Mouse (Mus musculus) heart, adult 18-20 months (tissue): ENCODE data around the gene Slc48a1. TPM values are rescaled to one million over a fixed set of nuclear protein-coding genes. Genes with fewer than 3 reads are reported as not detected.

ENCODE experiments used
- DNase-seq, 2 experiments: peaks; one replicate each; pipeline ENCODE4 v3.0.0; 2021 to 2022; ENCODE audit warnings: mixed read lengths in 1 of 2
- total RNA-seq, 2 experiments: library from RNA; stranded (reverse); gene quantifications; 2 replicates each; pipeline ENCODE4 v1.2.3; 2021

Slc48a1 gene
- total RNA-seq, 2 experiments from 2014 or later, result 57.9 to 69.7 TPM

DNA sequence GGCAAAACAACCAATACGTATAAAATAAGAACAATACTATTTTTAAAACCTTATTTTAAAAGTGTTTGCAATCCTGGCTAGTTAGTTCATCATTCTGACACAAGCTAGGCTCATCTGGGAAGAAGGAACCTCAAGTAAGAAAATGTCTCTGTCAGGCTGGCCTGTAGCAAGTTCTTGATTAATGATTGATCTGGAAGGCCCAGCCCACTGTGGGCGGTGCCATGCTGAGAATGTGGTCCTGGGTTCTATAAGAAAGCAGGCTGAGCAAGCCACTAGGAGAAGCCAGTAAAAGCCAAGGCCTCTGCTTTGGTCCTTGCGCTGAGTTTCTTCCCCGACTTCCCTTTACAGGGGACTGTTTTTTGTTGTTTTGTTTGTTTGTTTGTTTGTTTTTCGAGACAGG, 25.8 kb upstream of the Slc48a1 start:
- DNase-seq, result no peak

DNA sequence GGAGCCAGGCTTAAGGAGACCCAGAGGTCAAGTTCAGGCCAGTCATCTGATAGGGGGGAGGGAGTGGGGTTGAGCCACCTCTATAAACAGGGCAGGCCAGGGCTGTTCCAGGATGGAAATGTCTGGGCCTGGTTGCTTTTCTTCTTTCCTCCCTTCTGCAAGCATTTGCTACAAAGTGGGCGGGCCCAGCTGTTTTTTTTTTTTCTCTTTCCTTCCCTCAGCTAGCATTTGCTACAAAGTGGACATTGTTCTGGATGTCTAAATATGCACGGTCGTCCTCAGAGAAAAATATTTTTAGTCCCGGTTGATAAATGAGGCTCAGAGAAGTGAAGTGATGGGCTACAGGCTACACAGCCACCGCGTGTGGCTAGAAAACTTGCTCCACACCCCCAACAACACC, 23.8 kb upstream of the Slc48a1 start:
- DNase-seq, result no peak

DNA sequence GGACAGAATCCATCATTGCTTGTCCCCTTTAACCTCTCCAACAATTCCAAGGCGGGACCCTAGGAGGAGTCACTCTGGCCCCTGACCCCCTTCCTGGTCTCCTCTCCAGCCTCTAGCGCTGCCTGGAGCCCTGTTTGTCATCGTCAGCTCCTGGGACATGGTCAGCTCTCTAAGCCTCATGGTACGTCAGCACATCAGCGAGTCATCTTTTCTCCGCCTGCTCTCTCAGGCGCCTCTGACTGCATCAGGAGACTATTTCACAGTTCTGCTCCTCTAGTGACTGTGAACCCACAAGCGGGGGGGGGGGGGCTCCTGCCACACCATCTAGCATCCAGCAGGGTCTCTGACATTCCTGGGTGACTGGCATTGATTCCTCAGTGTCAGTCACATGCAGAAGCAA, 23.0 kb upstream of the Slc48a1 start:
- DNase-seq, result no peak

DNA sequence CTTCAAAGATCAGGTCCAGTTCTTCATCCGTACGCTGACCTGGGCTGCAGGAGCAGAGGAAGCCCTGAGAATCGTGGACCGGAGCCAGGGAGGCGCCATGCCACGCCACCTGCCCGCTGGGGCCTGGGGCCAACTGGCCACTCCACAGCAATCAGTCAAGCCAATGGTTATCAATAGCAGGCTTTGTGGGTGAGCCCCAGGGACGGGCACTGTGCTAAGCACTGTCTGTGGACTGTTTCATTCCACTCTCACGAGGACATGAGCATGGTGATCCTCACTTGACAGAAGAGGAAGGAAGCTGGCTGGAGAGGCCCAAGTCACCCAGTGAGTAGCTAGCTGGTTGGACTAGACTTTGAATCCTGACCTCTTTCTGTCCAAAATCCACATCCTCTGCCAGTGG, 18.3 kb upstream of the Slc48a1 start:
- no peak for DNase-seq

DNA sequence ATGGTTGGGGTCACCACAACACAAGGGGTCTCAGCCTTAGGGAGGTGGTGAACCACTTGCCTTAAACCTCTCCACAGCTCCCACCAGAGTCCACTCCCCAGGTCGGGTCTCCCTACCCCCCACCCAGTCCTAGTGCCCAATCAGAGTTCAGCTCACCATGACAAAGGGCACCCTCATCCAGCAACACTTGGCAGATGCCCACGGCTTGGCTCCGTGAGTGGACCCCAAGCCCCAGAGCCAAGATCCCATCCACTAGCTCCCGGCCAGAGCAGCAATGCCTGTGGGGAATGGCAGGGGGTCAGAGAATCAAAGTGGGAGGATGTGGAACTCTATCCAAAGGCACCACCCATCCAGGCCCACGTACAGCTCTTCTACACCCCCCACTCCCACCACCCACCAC, 17.4 kb upstream of the Slc48a1 start:
- no peak for DNase-seq

DNA sequence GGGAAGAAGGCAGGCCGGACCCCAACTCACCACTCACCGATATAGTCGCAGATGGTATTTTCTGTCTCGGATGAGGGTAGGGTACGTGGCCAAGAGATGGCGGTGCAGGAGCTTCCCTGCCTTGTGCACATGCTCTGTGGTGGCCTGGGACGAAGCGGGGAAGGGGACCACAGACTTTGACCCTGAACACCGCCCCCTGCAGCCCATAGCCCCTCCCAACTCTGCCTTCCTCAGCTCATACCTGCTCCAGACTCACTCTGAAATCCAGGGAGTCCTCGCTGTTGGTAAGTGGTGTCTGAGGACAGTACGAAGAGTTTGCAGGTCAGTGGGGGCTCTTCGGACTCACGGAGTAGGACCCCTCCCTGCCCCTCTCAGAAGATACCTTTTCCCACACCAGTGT, 16.9 kb upstream of the Slc48a1 start:
- DNase-seq, result no peak

DNA sequence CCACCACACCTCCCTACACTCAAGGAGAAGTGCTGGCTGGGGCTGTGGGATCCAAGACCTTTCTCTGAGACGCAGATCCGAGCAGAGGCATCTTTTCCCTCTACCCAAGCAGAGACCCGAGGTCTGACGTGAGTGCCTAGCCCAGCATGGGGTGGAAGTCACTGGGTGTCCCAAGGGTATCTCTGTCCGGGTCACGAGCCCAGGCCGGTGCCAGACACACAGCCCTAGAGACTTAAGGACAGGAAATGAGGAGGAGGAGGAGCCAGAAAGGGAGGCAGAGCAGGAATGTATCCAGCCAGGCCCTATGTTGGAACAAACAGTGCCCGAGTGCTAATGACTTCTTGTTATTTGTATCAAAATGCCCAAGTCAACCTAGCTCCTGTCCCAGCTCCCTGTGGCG, 15.6 kb upstream of the Slc48a1 start:
- peak; percentile 74 to 90 for DNase-seq

DNA sequence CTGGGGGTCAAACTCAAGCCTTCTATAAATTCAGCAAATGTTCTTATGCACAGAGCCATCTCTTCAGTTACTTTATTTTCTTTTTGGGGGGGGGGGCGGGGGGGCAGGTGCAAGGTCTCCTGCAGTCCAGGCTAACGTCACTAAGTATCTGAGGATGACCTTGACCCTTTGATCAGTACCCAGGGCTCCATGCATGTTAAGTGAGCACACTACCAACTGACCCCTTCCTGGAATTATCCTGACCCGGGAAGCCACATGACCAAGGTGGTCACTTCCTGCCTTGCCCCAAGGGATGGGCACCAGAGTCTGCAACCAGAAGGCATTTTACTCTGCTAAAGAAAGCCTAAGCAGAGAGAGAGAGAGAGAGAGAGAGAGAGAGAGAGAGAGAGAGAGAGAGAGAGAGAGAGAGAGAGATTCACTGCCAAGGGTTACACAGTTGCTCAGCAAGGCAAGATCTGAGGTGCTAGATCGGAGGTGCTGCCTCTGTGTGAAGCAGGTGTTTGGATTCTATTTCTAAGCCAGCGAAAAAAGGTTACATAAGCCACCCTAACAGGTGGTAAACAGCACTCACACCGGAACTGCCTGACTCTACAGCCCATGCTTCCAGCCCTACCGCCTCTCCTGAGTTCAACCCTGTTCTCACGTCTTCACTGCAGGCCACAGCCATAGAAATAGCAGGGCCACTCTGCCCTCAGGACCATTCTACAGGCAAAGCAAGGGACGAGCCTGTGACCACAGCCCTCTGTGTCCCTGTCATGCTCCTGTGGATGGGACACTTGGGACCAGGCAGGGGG, 14.9 kb upstream of the Slc48a1 start:
- no peak for DNase-seq

DNA sequence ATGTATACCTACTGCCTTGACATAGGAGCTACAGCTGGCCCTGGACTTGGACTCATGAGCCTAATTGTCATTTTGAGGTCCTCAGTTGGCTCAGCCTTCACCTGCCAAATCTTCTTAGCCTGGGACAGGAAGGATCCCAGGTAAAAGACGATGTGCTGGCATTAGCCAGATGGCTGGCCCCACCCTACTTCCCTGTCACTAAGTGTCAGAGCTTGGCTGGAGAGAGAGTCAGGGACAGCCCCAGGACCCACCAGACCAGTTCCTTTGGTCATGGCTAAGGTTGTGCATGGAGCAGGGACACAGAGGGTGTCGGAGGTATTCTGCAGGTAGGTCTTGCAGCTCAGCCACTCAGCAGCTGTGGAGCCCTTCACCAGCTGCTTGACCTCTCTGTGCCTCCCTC, 13.8 kb upstream of the Slc48a1 start:
- DNase-seq, result no peak

DNA sequence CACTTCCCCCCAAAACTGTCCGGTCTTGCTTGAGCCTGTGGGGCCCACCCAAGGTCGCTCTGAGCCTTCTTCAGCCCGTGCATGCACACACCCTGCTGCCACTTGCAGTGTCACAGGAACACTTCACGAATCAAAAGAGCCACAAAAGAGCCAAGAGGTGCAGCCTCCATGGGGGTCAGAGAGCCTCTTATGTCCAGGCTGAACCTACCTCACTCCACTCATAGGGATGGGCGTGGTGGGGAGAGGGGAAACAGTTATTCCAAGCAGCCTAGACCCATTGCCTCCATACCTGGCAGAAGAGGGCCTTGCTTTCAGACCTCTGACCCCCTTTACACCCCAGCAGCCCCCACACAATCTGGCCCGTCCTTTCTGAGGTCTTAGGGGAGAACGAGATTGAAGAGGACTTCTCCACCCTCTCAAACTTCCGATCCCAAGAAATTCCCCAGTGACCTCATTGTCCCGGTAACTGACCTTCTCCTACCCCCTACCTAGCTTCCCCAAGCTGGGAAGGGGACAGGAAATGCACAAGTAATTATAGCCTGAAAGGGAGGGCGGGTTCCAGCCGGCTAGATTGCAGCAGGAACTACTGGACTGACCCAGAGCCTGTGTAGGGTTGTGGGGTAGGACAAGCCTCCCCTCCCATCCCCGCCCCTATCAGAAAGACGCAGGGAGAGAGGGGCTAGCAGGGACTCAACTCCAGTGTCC, 13.1 kb upstream of the Slc48a1 start:
- peak in 1 of 2 experiments; percentile 82 for DNase-seq

DNA sequence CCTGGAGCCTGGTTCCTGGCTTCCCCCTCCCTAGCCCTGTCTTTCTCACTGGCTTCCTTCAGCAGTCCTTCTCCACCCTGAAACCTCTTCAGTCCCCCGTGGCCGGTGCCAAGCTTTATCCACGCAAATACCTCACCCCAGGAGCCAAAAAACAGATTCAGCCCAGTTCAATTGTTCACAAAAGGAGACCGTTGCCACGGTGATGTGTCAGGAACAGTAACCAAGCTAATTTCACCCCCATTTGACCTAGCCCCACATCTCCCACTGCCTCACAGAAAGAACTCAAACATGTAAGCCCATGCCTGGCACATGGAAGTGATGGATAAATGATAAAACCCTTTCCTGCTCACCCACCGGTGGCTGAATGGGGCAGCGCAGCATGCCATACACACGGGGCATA, 12.1 kb upstream of the Slc48a1 start:
- DNase-seq, result no peak

DNA sequence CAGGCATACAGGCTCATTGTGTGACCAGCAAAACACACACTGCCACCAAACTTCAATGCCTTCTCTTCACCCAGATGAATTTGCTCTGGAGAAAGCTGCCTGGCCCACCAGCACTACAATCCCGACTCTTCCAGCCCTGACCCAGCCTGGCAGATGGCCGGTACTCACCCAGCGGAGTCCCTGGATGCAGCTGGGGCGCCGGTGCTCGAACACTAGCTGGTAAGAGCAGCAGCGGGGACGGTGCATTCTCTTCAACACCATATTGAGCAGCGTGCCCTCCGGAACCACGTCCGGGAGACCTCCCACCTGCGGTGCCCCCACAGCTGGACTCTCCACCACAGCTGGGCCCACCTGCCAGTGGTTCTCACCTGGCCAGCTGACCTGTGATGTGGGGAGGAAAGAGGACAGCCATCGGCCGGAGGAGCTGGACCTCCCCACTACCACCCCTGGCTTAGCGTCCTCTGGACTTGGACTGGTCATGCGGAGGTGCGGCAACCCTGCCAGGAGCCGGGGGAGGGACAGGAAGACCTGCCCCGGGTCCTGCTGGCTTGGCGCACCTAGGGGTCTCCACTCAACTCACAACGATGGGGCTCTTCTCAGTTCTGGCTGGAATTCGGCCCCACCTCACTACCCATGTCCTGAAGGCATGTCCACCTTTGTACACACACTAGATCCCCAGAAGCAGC, 11.6 kb upstream of the Slc48a1 start:
- no peak for DNase-seq

DNA sequence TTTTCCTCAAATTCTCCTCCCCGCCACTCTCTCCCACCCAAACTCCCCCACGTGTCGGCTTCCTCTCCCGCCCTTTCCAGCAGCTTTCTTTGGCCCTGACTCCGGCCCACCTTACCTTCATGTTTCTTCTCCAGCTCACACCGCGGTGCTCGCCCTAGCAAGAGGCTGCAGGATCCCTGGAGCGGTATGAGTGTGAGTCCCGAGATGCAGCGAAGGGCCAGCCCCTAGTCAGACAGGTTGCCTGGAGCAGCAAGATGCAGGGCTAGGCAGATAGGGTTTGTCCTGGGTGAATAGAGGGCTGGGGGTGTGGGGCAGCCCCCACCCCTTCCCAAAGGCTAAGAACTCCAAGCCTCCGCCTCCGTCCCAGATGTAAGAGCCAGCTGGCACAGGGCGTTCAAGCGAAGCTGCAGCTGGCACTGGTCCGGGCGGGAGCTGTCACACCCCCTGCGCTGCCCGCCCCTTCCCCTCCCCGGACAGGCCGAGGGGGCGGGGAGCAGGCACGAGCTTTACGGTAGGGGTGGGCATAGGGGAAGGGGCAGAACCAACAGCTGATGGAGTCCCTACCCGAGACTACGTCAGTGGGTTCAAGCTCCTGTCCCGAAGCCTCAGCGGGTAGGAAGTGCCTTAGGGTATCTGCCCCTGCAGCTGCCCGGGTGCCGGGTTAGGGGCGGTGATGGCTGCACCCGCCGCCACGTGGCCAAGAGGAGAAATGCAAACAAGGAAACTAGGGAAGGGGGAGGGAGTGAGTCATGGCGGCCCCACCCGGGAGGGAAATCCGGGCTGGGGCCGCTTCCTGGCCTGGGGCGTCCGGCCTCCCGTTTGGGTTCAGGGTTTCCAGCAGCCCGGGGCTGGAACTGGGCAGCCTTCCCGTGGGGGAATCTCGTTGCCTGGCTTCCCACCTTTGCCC, 10.8 kb upstream of the Slc48a1 start, which contains the start of gene Rapgef3:
Rapgef3 (minus strand) TSS at position 693 of the 907 bp plus-strand sequence.
- peak; percentile 91 to 93 for DNase-seq

DNA sequence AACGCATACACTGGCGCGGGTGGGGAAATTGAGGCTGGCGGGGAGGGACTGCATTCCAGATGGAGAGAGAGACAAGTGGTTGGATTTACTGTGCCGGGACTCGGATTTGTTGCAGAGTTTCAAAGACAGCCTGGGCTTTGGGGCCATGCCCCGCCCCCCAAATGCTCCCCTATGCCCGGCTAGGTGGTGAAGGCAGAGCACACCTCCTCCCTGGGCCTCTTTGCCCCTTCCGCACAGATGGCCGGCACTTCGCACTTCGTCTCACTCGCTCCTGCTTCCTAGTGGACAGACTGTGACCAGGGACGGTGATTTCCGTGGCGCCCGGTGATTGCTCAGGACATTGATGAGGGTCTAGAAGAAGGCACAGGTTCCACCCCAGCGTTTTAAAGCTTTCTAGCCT, 10.1 kb upstream of the Slc48a1 start:
- no peak for DNase-seq

DNA sequence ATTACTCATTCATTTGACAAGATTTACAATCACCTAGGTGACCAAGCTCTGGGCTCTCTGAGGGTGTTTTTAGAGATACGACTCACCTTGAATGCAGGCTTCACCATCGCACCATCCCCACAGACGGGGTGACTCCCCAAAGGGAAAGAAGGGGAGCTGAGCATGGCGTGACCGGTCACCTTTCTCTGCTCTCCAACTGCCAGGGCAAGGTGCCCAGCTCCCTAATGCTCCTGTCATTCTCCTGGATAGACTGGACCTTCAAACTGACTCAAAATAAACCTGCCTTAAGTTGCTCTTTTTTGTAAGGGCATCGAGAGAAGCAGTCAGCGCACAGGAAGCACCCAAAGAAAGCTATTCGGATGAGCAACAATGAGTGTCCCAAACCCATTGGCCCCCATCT, 8.0 kb upstream of the Slc48a1 start:
- no peak for DNase-seq

DNA sequence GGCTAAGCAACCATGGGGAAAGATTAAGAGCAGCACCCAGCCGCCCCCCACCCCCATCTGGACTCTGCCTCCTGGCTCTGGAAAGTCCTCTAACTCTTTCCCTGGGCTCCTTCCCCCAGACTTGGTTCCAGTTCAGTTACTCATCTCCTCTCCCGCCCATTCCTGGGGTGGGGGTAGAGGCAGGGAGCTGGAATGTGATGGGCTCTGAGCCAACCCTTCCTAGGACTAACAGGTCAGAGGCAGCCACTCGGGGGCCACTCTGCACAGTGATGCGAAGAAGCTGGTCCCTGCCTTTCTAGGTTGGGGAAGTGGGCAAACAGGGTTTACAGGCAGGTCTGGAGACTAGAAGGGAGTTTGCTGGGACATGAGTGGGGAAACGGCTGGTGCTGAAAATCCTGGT, 5.2 kb upstream of the Slc48a1 start:
- DNase-seq, result peak; percentile 73 to 87

DNA sequence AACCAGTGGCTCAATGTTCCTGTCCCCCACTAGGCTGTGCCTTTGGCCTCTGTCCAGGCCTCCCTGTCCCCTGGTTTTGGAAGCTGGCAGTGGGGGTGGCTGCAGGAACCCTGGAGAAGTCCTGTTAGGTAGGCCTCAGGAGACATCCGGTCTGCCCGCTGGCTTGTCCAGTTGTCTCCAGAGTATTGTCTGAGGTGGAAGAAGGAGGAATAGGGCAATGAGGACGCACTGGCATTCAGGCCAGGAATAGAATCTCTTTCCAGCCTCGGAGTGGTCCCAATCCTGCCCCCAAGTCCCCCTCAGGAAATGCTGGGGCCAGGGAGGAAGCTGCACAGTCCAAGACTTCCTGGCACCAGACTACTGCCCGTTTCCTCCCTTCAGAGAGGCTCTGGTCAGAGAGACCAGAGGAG, 4.4 kb upstream of the Slc48a1 start:
- peak in 1 of 2 experiments; percentile 60 for DNase-seq

DNA sequence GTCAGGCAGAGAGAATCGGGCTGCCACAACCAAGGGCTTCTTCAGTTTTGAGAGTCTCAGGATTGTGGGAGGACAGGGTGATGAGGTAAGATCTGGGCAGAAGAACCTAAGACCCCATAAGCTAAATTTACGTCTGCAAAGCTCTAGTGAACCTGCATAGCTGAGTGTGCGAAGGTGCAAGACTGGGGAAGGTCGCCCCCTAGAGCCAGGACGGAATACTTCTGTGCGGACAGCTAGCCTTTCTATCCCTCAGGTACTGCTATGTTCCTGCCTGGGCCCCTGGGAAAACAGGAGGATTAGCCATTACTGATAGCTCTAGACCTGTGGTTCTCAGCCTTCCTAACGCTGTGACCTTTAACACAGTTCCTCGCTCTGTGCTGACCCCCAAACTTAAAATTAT, 1.8 kb upstream of the Slc48a1 start:
- peak; percentile 83 to 90 for DNase-seq

DNA sequence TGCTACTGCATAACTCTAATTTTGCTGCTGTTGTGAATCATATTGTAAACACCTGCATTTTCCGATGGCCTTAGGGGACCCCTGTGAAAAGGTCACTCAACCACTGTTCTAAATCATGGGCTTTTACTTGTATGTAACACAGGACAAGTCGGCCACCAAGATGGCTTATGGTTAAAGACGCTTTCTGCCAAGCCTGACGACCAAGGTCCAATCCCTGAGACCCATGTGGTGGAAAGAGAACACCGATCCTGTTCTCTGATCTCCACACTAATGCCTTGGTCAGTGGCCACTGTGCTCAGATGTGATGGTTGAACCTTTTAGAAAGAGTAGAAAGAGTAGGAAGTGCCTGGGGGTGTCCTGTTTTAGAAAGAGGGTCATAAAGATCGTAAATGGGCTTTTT, 1.4 kb upstream of the Slc48a1 start:
- no peak for DNase-seq

DNA sequence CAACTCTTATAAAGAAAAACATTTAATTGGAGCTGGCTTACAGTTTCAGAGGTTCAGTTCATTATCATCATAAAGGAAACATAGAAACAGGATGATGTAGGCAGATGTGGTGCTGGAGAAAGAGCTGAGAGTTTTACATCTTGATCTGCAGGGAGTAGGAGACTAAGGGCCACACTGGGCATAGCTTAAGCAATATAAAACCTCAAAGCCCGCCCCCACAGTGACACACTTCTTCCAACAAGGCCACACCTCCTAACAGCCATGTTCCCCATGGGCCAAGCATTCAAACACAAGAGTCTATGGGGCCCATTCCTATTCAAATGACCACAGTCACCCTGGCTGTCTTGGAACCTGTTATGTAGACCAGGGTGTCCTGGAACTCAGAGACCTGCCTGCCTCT, 1.3 kb downstream of the Slc48a1 start:
- DNase-seq, result no peak

DNA sequence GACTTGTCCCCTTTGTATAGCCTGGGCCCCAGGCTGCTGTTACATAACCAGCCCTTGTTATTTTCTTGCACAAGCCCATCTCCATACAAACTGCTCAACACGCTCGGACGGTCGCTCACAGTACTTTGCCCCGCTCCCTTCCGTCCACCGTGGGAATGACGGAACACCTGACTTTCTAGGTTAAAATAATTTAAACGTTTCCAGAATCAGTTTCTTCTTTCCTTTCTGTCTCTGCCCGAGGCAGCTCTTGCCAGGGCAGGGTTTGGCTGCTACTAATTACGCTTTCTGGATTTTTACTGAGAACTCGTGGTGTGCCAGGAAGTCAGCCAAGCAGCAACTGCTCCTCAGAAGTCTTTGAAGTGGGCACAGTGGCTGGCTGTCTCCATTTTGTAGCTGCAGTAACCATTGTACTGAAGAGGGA, 2.3 kb downstream of the Slc48a1 start:
- no peak for DNase-seq
